Mouse (Mus musculus) right cerebral cortex, postnatal 4 days (tissue): ENCODE data around the gene Plekhg2.

Experiments
- DNase-seq: peaks from one replicate; pipeline ENCODE4 v3.0.0-alpha.2; 2022

Gene Plekhg2

DNA sequence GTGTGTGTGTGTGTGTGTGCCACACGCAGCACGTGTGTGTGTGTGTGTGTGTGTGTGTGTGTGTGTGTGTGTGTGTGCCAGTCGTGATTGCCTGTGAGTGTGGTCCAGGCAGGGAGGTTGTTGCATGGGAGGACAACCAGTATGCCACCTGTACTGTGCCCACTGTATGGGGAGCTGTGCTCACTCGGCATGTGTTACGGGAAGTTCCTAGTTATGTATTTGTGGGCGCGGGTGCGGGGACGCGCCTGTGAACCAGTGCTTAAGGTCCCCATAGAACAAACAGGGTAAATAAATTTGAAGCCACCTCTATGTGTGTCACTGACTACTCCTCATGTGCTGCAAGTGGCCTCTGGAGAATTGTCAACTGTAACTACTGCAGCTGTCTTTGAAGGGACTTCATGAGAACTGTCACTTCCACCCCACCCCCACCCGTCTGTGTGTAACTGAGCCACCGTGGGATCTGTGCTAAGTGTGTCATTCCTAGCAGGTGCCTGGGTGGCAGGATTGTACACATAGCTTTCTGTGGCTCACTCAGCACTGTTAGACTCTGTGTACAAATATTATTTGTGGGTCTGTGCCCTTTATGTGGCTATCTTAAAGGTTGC is 10.1 kb upstream of the Plekhg2 start:
- no peak for DNase-seq

DNA sequence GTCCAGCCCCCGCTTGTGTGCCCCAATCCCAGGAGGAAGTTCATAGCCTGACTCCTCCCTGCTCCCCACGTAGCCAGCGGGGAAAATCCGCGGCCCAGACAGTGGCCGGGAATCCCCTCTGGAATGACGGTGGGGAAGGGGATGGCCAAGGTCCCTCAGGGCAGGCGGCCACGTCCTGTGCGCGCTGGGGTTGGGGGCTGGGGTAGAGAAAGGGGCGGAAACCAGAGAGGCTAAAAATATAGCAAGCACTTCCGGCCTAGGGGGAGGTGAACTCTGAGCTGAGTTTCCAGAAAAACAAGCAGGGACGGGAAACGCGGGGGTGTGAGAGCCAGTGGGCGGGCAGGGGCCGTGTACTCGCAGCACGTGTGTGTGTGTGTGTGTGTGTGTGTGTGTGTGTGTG is 9.5 kb upstream of the Plekhg2 start:
- no peak for DNase-seq

DNA sequence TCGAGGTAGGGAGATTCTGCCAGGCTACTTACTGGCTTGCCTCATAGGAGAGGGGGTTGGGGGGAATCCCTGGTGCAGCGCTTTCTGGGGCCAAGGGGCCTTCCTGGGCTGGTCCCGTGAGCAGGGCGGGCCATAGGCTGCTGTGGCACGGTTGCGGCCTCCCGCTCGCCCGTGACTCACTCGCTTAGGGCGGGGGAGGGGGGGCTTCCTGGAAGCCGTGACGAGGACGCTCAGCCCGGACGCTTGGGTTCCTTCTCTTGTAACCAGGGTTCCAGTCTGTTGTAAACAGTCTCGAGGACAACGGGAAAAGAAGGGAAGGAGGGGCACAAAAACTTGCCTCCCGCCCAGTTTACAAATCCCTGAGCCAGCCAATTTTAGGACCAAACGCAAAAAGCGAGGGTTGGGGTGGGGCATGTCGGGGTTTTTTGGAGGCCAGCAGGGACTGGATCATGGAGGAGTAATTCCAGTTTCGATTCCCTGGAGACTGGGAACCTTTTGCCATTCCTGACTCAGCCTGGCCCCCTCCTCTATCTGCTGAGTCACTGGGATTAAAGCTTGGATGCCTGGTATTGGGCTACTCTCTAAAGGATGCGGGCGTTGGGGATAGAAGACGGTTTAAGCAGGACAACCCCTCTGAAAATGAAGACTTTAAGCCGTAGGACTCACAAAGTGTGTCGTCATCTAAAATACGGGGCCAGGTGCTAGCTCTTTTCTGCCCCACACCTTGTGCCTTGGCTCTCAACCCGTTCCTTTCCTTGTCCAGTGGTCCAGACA is 8.8 kb upstream of the Plekhg2 start:
- DNase-seq, result no peak

DNA sequence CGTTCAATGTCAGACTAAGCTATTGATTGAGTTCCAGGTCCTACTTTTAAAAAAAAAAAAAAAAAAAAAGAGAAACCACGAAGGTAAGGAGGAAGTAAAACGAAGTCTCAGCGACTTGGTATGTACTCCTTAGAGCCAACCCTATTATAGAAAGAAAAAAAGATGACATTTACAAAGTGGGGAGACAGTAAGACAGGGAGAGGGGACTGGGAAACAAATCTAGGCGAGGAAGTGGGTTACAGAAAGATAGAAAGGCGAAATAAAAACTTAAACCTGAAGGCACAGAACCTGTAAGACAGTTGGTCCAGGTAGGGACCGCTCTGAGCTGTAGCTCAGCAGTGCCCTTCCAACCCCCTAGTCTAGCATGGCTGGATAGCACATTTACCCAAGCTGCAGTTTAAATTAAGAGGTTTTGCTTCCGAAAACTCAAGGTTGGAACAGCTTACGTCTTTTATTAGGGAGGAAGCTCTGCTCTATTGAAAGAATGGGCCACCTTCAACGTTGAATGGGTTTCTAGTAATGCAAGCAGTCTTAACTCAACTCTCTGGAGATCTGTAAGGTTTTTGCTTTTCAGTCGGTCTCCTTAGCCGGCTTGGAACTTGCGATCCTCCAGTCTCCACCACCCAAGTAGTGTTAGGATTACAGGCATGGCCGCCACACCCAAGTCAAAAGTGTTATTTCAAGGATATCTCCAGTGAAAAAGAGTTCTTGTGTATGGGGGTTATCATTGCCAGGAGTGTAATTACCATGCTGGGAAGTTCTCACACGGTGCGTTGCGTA is 8.0 kb upstream of the Plekhg2 start, which contains the start of gene Zfp36:
Zfp36 (minus strand) TSS at position 17 of the 780 bp plus-strand sequence.
- DNase-seq, result no peak

DNA sequence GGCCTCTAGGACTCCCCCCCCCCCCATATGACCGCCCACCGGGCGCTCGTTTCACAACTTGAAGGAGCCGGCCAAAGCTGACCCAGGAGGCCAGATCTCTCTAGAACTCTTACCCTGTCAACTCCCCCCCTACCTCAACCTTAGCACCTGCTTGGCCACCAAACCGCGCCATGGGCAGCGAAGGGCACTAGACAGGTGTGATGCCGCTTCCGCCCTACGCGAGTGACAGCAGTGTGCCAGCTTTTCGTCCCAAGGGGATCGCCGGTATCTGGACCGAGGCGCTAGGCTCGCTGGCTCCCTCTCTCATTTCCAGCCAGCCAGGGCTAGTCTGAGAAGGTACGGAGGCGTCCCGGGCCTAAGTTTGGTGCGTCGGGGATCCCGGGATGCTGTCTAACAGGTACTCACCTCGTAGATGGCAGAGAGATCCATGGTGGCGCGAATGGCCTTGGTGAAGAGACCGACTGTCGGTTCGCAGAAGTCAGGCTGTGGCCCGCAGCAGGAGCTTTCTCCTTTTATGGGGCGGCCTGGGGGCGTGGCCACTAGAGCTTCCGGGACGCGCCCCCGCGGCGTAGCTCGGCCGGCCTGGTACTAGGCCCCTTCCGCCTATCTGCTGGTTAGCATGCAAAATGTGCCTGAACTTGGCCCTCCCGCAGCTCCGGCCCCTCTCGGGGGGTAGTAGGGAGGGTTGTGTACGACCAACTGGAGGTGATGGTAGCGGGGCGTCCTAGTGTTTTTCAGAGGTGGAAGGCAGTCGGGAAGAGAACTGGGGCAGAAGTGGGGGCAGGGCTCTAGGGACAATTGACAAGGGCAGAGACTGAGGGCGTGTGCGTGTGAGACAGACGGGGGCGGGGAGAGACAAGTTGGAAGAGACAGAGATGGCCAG is 6.6 kb upstream of the Plekhg2 start:
- peak; percentile 80 for DNase-seq

DNA sequence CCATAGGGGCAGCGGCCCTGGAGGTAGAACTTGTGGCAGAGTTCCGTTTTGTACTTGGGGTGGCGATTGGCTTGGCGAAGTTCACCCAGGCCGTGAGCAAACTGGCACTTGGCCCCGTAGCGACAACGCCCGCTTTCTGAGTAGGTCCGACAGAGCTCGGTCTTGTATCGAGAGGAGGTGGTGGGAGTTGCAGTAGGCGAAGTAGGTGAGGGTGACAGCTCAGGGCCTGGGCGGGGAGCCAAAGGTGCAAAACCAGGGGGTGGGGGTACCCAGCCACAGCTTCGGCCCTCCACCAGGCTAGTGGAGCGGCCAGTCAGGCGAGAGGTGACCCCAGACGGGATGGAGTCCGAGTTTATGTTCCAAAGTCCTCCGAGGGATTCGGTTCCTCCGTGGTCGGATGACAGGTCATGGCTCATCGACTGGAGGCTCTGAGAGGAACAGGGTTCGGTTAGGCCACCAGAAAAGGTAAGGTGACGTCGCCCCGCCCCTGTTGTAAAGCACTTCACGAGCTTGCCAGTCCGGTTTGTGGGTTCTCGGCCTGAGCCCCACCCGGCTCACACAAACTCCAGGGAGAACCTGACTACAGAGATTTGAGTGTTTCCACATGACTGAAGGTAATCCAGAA is 5.8 kb upstream of the Plekhg2 start:
- DNase-seq, result no peak

DNA sequence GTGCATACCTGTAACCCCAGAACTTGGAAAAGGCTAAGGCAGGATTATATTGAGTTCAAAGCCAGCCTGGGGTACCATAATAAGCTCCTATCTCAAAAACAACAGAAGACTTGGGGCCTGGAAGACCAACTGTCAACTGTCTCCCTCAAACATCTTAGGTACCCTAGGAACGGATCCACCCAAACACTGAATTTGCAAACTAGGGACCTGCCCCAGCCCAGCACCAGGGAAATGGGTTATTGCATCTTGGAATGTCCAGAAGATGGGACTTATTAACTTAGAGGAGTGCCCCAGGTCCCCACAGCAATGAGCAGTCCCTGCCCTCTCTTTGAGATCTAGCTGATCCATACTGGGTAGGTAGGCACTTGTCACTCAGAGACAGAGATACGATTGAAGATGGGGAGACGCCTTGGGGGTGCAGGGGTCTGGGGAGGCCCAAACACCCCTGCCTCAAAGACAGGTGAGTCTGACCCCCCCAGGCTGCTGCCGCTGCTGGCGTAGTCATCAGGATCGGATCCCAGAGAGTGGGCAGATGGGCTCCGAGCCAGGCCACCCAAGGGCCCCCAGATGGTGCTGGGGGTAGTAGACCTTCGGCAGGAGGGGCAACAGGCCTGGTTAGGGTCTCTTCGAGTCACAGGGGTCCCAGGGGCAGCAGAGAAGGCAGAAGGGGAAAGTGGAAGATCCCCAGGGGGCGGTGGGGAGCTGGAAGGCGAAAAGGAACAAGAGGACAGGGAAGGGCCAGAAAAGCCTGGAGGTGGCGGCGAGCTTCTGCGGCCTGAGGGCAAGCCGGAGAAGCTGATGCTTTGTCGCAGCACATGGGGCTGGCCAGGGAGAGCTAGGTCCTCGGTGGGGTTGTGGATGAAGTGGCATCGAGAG is 5.0 kb upstream of the Plekhg2 start:
- no peak for DNase-seq

DNA sequence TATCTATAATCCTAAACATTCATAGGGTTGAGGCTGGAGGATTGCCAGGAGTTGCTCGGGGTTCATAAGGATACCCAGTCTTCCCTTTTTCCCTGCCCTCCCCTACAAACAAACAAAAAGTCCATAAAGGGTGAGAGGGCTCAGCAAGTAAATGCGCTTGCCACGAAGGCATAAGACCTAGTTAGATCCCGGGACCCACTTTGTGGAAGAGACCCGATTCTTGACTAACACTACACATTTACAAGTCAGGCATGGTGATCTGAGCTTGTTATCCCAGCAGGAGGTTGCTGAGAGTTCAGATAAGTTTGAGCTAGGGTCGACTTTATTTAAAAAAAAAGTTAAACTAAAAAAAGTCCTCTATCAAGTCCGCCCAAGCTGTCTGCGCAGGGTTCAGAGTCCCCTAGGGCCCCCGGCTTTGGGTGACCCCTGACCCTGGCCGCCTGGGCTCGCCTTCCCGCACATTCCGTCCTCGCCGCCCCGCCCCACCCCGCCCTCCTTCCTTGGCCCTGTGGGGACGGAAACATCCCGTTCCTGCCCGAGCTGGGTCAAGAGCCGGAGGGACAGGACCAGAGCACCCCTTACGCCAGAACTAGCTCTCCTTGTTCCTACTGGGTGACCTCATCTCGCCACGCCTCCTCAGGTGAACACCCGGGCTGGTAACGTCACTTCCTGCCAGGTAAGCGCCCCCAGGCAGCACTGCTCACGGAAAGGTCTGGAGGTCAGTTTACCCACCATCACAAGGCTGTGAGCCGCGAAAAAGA is 3.8 kb upstream of the Plekhg2 start:
- DNase-seq, result no peak

DNA sequence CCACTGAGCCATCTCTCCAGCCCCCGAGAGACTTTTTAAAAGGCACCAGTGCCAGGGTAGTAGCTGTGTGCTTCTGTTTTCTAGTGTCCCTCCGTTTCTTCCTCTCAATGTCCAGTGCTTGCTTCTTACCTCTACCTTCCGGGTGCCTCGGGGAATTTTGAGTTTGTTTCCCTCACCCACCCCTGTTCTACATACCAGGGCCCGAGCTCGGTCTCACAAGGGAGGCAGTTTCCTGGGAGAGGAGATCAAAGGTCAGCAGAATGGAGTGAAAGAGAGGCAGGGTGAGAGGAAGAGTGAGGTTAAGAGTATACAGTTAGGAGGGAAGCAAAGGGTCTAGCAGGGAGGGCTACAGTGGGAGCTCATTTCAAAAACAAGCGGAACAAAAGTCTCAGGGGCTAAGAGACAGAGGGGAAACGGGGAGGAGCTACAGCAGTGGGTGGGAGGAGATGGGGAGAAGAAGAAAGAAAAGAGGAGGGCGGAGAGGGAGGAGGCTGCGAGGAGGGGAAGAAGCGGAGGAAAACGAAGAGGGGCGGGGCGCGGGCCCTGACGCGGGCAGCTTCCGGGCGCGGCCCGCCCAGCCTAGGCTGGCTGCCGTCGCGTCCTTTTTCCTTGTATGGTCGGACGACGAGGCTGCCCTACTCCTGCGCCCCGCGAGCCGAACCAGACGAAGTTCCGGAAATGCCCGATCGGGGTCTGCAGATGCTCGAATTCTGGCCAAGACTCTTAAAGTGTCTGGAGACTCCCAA is 3.0 kb upstream of the Plekhg2 start:
- DNase-seq, result peak; percentile 72

DNA sequence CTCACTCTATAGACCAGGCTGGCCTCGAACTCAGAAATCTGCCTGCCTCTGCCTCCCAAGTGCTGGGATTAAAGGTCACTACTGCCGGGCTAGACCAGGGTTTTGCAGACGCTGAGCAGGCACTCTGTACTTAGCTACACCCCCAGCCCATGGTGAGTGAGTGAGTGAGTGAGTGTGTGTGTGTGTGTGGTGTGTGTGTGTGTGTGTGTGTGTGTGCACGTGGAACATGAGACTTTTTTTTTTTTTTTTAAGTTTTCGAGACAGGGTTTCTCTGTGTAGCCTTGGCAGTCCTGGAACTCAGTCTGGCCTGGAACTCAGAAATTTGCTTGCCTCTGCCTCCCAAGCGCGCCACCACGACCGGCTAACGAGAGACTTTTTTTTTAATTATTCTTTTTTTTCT is 2.2 kb upstream of the Plekhg2 start:
- DNase-seq, result no peak

DNA sequence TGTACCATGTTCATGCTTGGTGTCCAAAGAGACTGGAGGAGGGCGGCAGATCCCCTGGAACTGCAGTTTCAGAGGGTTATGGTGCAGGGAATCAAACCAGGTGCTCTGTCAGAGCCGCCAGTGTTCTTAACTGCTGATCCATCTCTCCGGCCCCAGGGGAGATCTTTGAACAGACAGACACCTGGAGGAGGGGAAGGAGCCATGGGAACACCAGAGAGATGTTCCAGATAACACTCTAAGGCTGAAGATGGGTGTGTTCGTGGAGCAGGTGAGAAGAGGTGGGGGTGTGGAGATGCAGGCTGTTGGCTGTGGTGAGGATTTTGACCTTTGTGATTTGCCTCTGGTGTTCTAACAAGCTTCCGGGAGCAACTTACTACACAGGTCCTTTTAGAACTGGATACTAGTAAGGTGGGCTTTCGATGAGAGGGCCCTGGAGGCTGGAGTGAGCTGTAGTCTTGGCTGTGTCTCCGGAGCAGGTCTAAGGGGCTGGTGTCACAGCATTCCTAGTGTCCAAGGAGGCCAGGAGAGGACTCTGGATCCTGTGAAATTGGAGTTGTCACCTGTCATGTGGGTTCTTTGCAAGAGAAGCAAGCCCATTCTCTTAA is 1.6 kb upstream of the Plekhg2 start:
- no peak for DNase-seq

DNA sequence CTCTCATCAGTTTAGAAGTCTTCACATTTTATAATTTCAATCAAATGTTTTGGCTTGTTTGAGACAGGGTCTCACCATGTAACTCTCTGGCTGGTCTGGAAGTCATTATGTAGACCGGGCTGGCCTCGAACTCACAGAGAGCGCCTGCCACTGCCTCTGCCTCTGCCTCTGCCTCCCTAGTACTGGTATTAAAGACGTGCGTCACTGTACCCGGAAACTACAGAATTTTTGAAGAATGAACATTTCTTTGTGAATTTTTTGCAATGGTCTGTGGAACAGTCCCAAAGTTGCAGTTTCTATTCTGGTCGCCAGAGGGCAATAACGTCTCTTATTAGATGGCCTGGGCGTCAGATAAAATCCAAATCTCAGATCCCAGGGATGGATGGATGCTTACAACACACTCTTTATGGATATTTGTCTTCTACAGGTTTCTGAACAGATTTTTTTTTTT is 757 bp upstream of the Plekhg2 start:
- peak; percentile 74 for DNase-seq

DNA sequence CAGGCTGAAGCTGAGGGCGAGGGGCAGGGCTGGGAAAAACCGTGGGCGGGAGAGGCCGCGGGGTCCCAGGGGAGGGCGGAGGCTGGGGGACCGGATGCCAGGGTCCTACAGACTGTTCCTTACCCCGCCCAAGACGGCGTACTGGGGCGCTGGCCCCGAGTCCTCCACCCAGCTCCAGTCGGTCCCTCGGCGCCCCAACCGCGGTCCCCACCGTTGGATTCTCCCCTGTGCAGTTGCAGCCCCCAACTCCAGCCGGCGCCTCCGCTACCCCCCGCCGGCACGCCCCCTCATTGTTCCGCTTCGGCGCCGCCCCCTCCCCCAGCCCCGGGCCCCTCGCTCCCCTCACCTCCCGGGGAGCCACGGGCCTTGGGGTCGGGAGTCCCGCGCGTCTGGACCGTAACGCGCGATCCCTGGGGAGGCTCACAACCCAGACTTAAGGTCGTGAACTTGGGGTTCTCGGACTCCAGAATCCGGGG is 847 bp downstream of the Plekhg2 start:
- no peak for DNase-seq

DNA sequence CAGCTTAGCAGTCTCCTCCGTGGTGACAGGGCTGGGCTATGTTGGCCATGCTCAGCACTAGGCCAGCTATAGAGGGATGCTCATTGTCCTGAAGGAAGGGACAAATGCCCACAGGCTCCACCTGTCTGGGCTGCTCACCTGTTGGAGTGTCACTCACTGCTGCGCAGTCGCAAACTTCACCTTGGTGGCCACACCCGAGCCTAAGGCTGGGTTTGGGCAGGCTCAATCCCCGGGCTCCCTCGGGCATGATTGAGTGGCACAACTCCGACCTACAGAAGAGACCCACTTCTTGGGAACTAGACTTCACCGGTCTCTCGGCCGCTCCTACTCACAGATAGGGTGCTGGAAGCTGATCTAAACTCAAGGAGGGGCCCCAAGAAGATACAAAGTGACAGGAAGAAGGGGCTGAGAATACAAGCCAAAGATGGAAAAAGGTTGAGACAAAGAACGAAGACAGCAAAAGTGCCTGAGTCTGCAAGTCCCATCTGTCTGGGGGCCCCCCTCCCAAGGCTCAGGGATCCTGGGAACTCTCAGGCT is 1.4 kb downstream of the Plekhg2 start:
- DNase-seq, result no peak

DNA sequence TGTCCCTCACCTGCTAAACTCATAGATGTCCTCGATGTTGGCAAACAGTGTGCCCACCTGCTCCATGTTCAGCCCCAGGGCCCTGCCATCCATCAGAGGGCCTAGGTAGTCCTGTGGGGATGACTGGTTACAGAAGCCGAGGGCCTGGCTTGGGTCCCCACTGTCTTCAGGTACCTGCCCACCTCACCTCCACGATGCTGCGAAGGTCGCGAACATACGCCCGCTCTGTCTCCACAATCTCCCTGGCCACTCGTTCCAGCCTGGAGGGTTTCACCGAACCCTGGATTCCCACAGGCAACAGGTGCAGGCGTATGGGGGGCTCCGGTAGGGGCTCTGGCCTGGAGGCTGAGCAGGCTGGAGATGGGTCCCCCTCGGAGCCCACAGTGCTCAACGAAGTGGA is 2.3 kb downstream of the Plekhg2 start:
- DNase-seq, result no peak

DNA sequence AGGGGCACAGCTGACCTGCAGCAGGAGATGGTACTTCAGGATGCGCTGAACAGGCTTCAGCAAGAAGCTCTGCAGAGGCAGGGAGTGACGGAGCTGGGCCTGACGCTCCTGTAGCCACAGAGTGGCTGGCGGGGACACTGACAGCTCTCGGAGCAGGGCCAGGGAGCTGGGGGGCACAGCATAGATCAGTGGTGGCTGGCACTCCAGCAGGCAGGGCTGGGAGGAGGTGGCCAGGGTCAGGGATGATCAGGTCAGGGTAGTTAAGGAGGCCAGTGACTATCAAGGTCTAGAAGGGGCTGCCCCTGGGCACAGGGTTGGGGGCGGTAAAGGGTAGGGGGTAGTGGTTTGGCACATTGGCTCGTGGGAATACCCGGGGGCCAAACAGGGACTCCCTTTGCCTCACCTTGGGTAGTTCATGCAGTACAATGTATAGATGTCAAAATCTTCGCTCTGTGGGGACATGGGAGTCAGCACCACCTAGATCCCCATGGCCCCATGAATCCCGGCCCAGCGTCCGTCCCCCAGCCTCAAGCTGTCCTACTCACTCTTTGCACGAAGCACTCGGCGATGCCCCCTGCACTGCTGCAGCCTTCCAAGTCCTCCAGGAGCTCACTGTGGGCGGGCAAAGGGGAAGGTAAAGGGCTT is 4.0 kb downstream of the Plekhg2 start:
- DNase-seq, result no peak

DNA sequence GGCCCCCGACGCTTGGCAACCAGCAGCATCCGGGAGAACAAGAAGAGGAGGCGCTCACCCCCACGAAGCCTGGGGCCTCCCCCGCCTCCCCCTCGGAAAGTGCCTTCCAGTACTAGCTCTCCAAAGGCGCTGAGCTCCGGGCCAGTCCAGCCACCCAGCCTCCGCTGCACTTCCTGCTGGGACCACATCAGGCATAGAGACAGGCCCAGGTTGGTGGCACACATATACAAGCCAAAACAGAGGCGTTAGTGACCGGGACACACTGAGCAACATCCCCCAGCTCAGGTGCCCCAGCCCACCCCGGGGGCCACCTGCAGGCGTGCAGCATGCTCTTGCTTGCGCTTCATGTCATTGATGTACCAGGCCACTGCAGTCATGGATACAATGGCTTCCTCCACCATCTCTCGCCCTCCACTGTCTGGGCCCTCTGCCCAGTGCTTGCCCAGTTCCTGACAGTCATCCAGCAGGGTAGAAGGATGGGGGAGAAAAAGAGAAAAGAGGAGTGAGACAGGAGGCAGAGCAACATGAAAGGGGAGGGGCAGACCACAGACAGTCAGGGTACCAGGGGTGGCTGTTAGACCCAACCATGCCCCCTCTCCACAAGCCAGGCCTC is 4.6 kb downstream of the Plekhg2 start:
- no peak for DNase-seq
